Mouse (Mus musculus) embryonic fibroblast, embryonic 13.5 days (primary cell): ENCODE results near the gene Sap30bp. TPM values are rescaled to one million over a fixed set of nuclear protein-coding genes. Genes with fewer than 3 reads are reported as not detected.

Source experiments
- H3K27ac ChIP-seq: 2 replicates; pipeline ENCODE4 v1.5.1; 2012; ENCODE audit warnings: low read length, control low read depth, inconsistent platforms; ENCODE audit not compliant: insufficient read depth
- H3K4me1 ChIP-seq: 2 replicates; pipeline ENCODE4 v1.6.1; 2011; ENCODE audit warnings: low read length; ENCODE audit not compliant: control insufficient read depth, insufficient read depth
- H3K4me3 ChIP-seq: 2 replicates; pipeline ENCODE4 v1.5.1; 2011; ENCODE audit warnings: mild to moderate bottlenecking, control low read depth, low read length; ENCODE audit not compliant: insufficient read depth
- CTCF ChIP-seq: IDR thresholded peaks from 2 replicates; pipeline ENCODE4 v1.5.1; 2011; ENCODE audit warnings: mild to moderate bottlenecking, control low read depth, low read length, moderate library complexity, borderline replicate concordance; ENCODE audit not compliant: insufficient read depth
- POLR2A ChIP-seq: IDR thresholded peaks from 2 replicates; pipeline ENCODE4 v1.6.1; 2011; ENCODE audit warnings: low read depth, mild to moderate bottlenecking, control low read depth, low read length, moderate library complexity
- polyA plus RNA-seq: library from polyadenylated mRNA; stranded (reverse); fragments of >200 nt; gene quantifications from 2 replicates; pipeline ENCODE4 v1.2.4, GENCODE M21; 2011; ENCODE audit warnings: low read depth; ENCODE audit not compliant: missing spikeins, insufficient read length

Sap30bp gene
- polyA plus RNA-seq, 1 experiment: 45.2 TPM

- Histone ChIP-seq H3K4me3 (no peak overlapping the region), H3K4me1 (peaks cover 3% of the 10 kb centered on the region; the same call in 1 of the 2 replicates), H3K27ac (no peak overlapping the region)
- TF ChIP-seq POLR2A: no peak
- TF ChIP-seq CTCF: no peak
Measured at GRCm38 (mm10) chr11:116008832-116009375, 75.8 kb downstream of the Sap30bp start.

- Histone ChIP-seq H3K4me1 (peaks cover 3% of the 10 kb centered on the region; the same call in 1 of the 2 replicates), H3K27ac (no peak overlapping the region), H3K4me3 (no peak overlapping the region)
- no peak for TF ChIP-seq CTCF
- no peak for TF ChIP-seq POLR2A
Measured at GRCm38 (mm10) chr11:116009661-116010060, 76.6 kb downstream of the Sap30bp start.

- TF ChIP-seq CTCF: no peak
- no peak for TF ChIP-seq POLR2A
- H3K27ac ChIP-seq: no peak overlapping the region
- H3K4me3 ChIP-seq: no peak overlapping the region
- H3K4me1 ChIP-seq: peaks cover 3% of the 10 kb centered on the region; the same call in 1 of the 2 replicates
Measured at GRCm38 (mm10) chr11:116010146-116010545, 77.1 kb downstream of the Sap30bp start.

GRCm38 (mm10) chr11:116010948-116011347 is 77.9 kb downstream of the Sap30bp start:
- TF ChIP-seq POLR2A (no peak), CTCF (no peak)
- no peak overlapping the region for H3K4me3 ChIP-seq
- no peaks in the 10 kb centered on the region for H3K4me1 ChIP-seq
- H3K27ac ChIP-seq: no peak overlapping the region

DNA sequence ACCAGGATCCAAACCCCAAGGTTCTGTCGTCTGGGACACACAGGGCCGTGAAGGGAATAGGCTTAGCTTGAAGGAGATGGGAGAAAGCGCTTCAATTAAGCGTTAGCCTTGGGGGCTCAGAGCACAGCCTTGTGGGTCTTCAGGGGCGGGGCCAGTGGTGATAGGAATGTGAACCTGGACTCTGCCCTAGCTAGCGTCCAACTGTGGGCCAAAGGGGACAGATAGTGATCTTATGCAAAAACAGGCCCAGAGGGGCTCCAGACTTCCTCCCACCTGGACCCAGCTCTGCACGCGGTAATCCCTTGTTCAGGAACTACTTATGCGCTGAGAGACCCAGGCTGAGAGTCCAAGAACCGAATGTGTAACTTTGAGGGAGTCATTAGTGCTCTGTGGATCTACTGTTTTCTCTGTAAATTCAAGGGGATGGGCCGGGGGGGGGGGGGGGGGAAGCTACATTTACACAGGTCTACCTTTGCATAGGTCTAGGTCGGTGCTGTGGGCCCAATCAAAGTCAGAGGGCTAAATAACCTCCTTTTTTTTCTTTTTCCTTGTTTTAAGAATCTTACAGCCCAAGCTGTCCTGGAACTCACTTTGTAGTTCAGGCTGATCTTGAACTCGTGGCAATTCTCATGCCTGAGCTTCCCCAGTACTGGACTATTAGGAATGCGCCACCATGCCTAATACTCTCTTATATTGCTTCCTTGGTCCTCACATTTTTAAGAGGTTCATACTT is 78.6 kb downstream of the Sap30bp start:
- TF ChIP-seq POLR2A: no peak
- no peak for TF ChIP-seq CTCF
- H3K4me1 ChIP-seq: no peaks in the 10 kb centered on the region
- no peak overlapping the region for H3K27ac ChIP-seq
- peak overlapping the region; percentile 67 for H3K4me3 ChIP-seq

DNA sequence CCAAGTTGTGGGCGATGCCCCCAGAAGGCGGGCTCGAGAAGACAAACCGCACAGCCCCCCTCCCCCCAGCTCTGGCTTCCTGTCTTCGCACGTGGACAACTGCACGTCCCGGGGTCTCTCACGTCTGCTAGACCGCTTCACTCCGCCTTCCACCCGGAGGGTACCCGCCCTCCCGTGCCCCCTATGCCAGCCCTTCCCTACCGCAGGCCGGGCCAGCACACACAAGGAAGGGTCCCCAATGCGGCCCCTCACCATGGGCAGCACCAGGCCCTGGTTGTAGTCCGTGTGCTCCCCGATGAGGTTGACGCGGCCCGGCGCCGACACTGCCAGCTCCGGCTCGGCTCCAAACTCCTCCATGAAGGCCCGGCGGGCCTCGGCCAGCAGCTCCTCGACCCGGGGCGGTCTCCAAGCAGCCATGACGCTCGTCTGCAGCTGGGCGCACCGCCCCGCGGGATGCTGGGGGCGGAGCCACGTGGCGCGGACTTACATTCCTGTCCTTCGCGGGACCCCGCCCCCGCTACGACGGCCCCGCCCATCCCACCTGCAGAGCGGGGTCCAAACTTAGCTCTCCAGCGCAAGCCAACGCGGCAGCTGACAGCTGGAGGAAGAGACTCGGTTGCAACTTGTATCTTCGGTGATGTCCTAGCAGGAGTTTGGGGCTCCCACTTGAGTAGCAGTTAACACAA is 79.3 kb downstream of the Sap30bp start, which contains the start of gene Galk1:
TSS of gene Galk1 (minus strand) at position 458 of the 686 bp plus-strand sequence.
- no peak within 1 kb of the TSS for H3K27ac ChIP-seq
- peak within 1 kb of the TSS; percentile 67 for H3K4me3 ChIP-seq
- no peaks in the 10 kb centered on the region for H3K4me1 ChIP-seq
- TF ChIP-seq POLR2A: peak; percentile 84
- TF ChIP-seq CTCF: no peak

- H3K4me3 ChIP-seq: no peak overlapping the region
- H3K27ac ChIP-seq: no peak overlapping the region
- H3K4me1 ChIP-seq: no peaks in the 10 kb centered on the region
- TF ChIP-seq CTCF: no peak
- no peak for TF ChIP-seq POLR2A
Measured at GRCm38 (mm10) chr11:116014821-116015220, 81.7 kb downstream of the Sap30bp start.

Other genes starting within 250 kb of the Sap30bp start
- 61.1 and 69.3 TPM in 2 replicates for gene Grb2, start 224.7 kb upstream of the Sap30bp start, polyA plus RNA-seq
- gene Tmem94, start 167.8 kb upstream of the Sap30bp start, polyA plus RNA-seq: 15.1 and 17.4 TPM in 2 replicates
- 10.0 and 13.1 TPM in 2 replicates for gene Caskin2, start 119.6 kb upstream of the Sap30bp start, polyA plus RNA-seq
- gene Tsen54, start 118.6 kb upstream of the Sap30bp start, polyA plus RNA-seq: 10.1 and 12.2 TPM in 2 replicates
- 3.0 and 3.7 TPM in 2 replicates for gene Llgl2, start 109.2 kb upstream of the Sap30bp start, polyA plus RNA-seq
- gene Myo15b, start 74.9 kb upstream of the Sap30bp start, polyA plus RNA-seq: not detected in 2 replicates
- gene Smim5, start 33.3 kb upstream of the Sap30bp start, polyA plus RNA-seq: not detected in 2 replicates
- gene Smim6, start 21.3 kb upstream of the Sap30bp start, polyA plus RNA-seq: not detected in 2 replicates
- gene Recql5, start 195 bp downstream of the Sap30bp start, polyA plus RNA-seq: 11.3 and 15.8 TPM in 2 replicates
- 1.3 and 2.1 TPM in 2 replicates for gene Itgb4, start 41.4 kb downstream of the Sap30bp start, polyA plus RNA-seq
- 50.8 and 58.6 TPM in 2 replicates for gene Galk1, start 79.4 kb downstream of the Sap30bp start, polyA plus RNA-seq
- gene H3f3b, start 94.7 kb downstream of the Sap30bp start, polyA plus RNA-seq: 339 and 513 TPM in 2 replicates
- 16.9 and 18.8 TPM in 2 replicates for gene Unk, start 97.0 kb downstream of the Sap30bp start, polyA plus RNA-seq
- gene Unc13d, start 144.7 kb downstream of the Sap30bp start, polyA plus RNA-seq: not detected in 2 replicates
- gene Wbp2, start 153.7 kb downstream of the Sap30bp start, polyA plus RNA-seq: 55.1 and 63.8 TPM in 2 replicates
- 21.5 and 25.1 TPM in 2 replicates for gene Trim47, start 193.9 kb downstream of the Sap30bp start, polyA plus RNA-seq
- 2.8 and 2.9 TPM in 2 replicates for gene Trim65, start 197.8 kb downstream of the Sap30bp start, polyA plus RNA-seq
- gene Mrpl38, start 205.6 kb downstream of the Sap30bp start, polyA plus RNA-seq: 31.6 and 32.5 TPM in 2 replicates
- gene Fbf1, start 234.9 kb downstream of the Sap30bp start, polyA plus RNA-seq: 34.5 and 42.3 TPM in 2 replicates